Mouse (Mus musculus) midbrain, embryonic 10.5 days (tissue): Measurements from ENCODE around the gene Stxbp1. TPM values are rescaled to one million over a fixed set of nuclear protein-coding genes. Genes with fewer than 3 reads are reported as not detected.

Experiments used
- DNase-seq: peaks from one replicate; pipeline ENCODE4 v3.0.0-alpha.2; 2017; ENCODE audit warnings: low spot score
- H3K27ac ChIP-seq: fragments of 300-500 bp; sonication (generic); replicated peaks from 2 replicates; pipeline ENCODE4 v1.5.1; 2016; ENCODE audit warnings: mild to moderate bottlenecking
- H3K27me3 ChIP-seq: fragments of 300-500 bp; sonication (generic); 2 replicates; pipeline ENCODE4 v1.6.1; 2016; ENCODE audit warnings: low read depth, mild to moderate bottlenecking; ENCODE audit not compliant: poor library complexity, severe bottlenecking
- H3K36me3 ChIP-seq: fragments of 300-500 bp; sonication (generic); 2 replicates; pipeline ENCODE4 v1.6.1; 2016; ENCODE audit warnings: mild to moderate bottlenecking, moderate library complexity
- H3K4me1 ChIP-seq: fragments of 300-500 bp; sonication (generic); 2 replicates; pipeline ENCODE4 v1.6.1; 2016
- H3K4me3 ChIP-seq: fragments of 300-500 bp; sonication (generic); 2 replicates; pipeline ENCODE4 v1.5.1; 2016; ENCODE audit warnings: mild to moderate bottlenecking, moderate library complexity
- H3K9me3 ChIP-seq: fragments of 300-500 bp; sonication (generic); replicated peaks from 2 replicates; pipeline ENCODE4 v1.6.1; 2016; ENCODE audit warnings: mild to moderate bottlenecking
- WGBS: fragments of 180-500 bp; shearing (Covaris S2); methylation state at CpG from one replicate; pipeline ENCODE4 v1.1.7; 2016; 5-methylcytosine and 5-hydroxymethylcytosine counted together
- polyA plus RNA-seq: library from polyadenylated mRNA; unstranded; fragments of >200 nt; fragmentation: Nextera tagmentation; extraction: Ambion mirVana; gene quantifications from 2 replicates; pipeline ENCODE4 v1.2.1, GENCODE M21; 2016

Gene Stxbp1
- polyA plus RNA-seq, 1 experiment from 2014 or later = 31.4 TPM

DNA sequence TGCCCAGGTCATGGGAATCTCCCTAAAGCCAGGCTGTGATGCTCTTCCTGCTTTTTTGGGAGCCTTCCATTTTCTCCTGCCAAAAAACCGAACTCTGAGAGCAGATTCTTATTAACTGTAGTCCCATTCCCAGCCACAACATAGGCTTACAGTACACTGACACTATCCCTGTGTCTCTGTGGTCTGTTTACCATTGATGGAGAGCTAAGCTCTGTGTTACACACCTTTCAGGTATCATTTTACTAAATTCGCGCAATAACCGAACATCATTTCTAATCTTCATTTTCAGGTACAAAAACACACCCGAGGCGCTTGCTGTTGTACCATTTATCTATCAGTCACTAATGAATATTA is 400 bp upstream of the Stxbp1 start:
- Histone ChIP-seq H3K4me1 (peaks cover 26% of the 10 kb centered on the region), H3K9me3 (no peaks in the 10 kb centered on the region), H3K27me3 (peaks cover 27% of the 10 kb centered on the region), H3K27ac (peak overlapping the region; percentile 89), H3K36me3 (no peaks in the 10 kb centered on the region), H3K4me3 (peak overlapping the region; percentile 73)
- DNase-seq = no peak
- WGBS = 50% methylated on average over 6 of the region's 6 CpGs

DNA sequence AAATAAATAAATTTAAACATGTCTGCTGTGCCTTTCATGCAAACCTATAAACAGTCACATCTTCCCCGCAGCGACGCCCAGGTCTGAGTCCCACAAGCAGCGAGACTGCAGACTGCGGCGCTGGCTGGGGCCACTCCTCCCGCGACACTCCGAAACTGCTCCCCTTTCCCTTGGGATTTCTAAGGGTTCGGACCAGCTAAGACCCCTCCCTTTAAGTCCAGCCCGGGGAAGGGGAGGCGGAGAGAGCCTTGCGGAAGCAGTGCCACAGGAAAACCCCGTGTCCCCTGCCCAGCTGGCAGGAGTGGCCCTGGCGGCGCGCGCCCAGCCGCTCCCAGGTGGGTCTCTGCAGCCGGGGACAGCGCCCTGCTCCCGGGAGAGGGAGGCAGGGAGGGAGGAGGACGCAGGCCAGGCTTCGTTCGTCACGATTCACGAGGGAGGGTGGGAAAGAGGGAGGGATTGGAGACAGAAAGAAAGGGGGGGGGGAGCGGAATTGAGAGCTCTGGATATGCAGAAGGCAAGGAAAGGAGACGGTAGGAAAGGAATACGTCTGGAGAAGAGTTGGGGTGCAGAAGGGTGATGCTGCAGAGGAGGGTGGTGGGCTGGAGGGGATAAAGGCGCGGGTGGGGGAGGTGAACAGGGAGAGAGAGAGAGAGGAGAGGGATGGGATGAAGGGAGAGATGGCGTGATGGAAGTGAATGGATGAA is 792 bp downstream of the Stxbp1 start:
- DNase-seq = peak; percentile 56
- H3K27ac ChIP-seq = peak overlapping the region; percentile 89
- H3K4me3 ChIP-seq = peak overlapping the region; percentile 73
- WGBS = under 1% methylated on average over 33 of the region's 33 CpGs
- peaks cover 15% of the 10 kb centered on the region for H3K27me3 ChIP-seq
- H3K36me3 ChIP-seq = peaks cover 4% of the 10 kb centered on the region; the same call in 1 of the 2 replicates
- no peaks in the 10 kb centered on the region for H3K9me3 ChIP-seq
- H3K4me1 ChIP-seq = peaks cover 20% of the 10 kb centered on the region

DNA sequence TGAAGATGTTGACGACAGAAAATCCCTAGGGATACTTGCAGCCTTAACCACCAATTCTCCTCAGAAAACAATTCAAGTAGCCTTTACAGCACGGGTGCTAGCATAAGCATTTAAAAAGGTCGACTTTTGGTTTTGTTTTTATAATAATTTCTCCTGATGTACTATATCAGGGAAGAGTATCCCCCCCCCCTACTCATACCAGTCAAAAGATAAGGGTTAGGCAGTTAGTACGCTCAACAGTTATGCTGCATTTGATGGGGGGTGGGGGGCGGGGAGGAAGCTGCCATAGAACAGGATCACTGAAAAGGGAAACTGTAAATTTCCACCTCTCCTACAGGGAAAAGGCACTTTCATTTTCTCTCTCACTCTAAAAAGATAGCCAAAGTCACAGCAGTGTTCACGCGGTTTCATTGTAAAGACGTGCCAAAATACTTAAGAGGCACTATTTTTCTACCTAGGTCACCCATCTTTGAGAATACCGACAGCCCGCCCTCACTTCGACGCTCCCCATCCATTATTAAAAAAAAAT is 1.4 kb downstream of the Stxbp1 start:
- Histone ChIP-seq H3K27ac (peak overlapping the region; percentile 89; the same call in 1 of the 2 replicates), H3K4me1 (peaks cover 20% of the 10 kb centered on the region), H3K36me3 (peaks cover 4% of the 10 kb centered on the region; the same call in 1 of the 2 replicates), H3K4me3 (peak overlapping the region; percentile 73), H3K27me3 (peaks cover 9% of the 10 kb centered on the region), H3K9me3 (no peaks in the 10 kb centered on the region)
- 8% methylated on average over 12 of the region's 12 CpGs for WGBS
- no peak for DNase-seq

DNA sequence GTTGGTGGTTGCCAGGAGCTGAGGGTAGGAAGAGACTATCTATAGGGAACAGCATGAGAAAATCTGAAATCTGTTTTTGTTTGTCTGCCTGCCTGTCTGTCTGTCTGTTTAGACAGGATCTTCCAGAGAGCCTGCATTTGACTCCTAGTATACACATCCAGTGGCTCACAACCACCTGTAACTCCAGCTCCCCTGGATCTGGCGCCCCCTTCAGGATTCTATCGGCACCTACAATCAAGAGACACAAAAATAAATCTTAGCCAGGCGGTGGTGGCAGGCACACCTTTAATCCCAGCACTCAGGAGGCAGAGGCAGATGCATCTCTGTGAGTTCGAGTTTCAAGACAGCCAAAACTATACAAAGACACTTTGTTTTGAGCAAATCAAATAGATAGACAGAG is 4.5 kb downstream of the Stxbp1 start:
- 44% methylated on average over 4 of the region's 4 CpGs for WGBS
- peaks cover 8% of the 10 kb centered on the region for H3K27me3 ChIP-seq
- H3K36me3 ChIP-seq = peaks cover 9% of the 10 kb centered on the region; the same call in 1 of the 2 replicates
- DNase-seq = no peak
- no peak overlapping the region for H3K4me3 ChIP-seq
- no peaks in the 10 kb centered on the region for H3K9me3 ChIP-seq
- peaks cover 40% of the 10 kb centered on the region for H3K4me1 ChIP-seq
- H3K27ac ChIP-seq = no peak overlapping the region

DNA sequence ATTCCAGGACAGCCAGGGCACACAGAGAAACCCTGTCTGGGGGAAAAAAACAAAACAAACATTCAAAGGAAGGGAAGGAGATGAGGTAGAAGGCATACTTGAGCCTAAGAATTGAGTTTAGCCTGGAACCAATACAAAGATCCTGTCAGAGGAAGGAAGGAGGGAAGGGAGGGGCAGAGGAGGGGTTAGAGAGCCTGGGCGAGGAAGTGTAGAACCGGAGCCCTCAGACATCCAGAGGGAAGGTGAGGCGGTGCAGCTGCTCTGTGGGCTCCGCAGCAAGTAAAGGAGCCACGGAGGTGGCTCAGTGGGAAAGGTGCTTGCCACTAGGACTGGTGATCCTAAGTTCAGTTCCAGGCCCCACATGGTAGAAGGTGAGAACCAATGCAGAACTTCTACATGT is 5.9 kb downstream of the Stxbp1 start:
- no peak for DNase-seq
- WGBS = 83% methylated on average over 5 of the region's 5 CpGs
- Histone ChIP-seq H3K36me3 (peaks cover 9% of the 10 kb centered on the region; the same call in 1 of the 2 replicates), H3K27me3 (peaks cover 8% of the 10 kb centered on the region), H3K9me3 (no peaks in the 10 kb centered on the region), H3K4me3 (no peak overlapping the region), H3K4me1 (peaks cover 41% of the 10 kb centered on the region), H3K27ac (no peak overlapping the region)

DNA sequence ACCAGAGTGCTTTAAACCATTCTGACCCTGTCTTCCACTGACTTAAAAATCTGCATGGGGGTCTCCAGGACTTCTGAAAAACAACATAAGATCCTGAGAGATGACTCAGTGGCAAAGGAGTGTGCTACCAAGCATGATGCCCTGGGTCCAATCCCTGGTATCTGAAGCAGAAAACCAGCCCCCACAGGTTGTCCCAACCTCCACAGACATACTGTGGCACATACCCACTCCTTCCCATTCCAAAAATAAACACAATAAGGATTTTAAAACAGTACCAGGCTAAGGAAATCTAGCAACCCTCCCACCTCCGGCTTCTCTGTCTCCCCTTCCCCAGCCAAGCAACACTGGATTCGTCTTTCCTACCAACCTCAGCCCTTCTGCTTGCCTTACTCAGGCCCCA is 7.8 kb downstream of the Stxbp1 start:
- peaks cover 9% of the 10 kb centered on the region; the same call in 1 of the 2 replicates for H3K36me3 ChIP-seq
- H3K9me3 ChIP-seq = no peaks in the 10 kb centered on the region
- WGBS = 75% methylated on average over 2 of the region's 2 CpGs
- no peak overlapping the region for H3K4me3 ChIP-seq
- H3K27me3 ChIP-seq = no peaks in the 10 kb centered on the region
- peaks cover 37% of the 10 kb centered on the region for H3K4me1 ChIP-seq
- no peak for DNase-seq
- H3K27ac ChIP-seq = no peak overlapping the region

DNA sequence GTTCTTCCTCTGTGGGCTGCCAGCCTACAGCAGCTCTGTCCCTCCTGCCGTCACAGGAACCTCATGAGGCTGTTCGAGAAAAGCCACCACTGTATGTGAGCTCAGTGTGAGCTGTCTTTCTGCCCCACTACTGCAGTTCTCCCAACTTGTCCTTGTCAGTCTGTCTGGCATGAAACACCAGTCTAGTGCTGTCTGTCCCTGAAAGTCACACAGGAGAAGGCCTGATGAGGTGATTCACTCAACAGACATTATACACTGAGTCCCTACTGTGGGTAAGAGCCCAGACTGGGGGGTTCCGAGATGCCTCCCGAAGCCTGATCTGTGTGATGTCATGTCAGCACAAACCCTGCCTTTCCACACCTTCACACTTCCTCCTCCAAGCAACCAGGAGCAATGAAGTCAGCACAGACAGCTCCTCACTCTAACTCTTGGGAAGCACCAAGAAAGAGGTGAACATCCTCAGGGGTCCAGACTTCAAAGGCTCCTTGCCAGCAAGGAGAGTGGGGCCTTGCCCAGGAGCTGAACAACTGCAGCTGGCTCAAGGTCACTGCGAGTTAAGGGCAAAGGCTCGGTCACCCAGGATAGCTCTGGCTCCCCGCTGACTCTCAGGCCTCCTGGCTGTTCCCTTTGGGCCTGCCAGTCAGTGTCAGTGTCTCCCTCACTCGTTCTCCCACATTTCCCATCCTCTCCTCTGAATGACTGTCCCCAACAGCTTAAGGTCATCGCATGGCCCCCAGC is 8.7 kb downstream of the Stxbp1 start:
- 68% methylated on average over 9 of the region's 9 CpGs for WGBS

DNA sequence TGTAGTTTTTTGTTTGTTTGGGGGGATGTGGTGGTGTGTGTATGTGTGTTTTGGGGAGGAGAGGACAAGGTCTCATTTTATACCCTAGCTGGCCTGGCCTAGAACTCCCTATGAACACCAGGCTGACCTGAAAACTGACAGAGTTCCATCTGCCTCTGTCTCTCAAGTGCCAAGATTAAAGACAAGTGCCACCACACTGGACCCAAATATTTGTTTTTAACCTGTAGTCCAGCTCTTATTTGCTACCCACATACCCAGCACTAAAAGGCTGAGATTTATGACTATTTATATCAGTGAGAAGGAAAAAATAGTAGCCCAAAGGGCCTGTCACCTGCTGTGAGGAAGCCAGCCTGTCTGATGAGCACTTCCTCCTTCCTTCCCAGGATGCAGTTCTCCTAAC is 11.5 kb downstream of the Stxbp1 start:
- Histone ChIP-seq H3K36me3 (peaks cover 5% of the 10 kb centered on the region; the same call in 1 of the 2 replicates), H3K27ac (0 out of 2 replicates have a peak overlapping the region, but pooled peaks have one; percentile 42), H3K9me3 (no peaks in the 10 kb centered on the region), H3K27me3 (no peaks in the 10 kb centered on the region), H3K4me1 (peaks cover 43% of the 10 kb centered on the region), H3K4me3 (no peak overlapping the region)
- DNase-seq = no peak

More for the DNA sequence above, 8.7 kb downstream of the Stxbp1 start:
- H3K4me1 ChIP-seq = peaks cover 37% of the 10 kb centered on the region
- no peaks in the 10 kb centered on the region for H3K27me3 ChIP-seq
- 0 out of 2 replicates have a peak overlapping the region, but pooled peaks have one; percentile 6 for H3K27ac ChIP-seq
- no peak overlapping the region for H3K4me3 ChIP-seq
- H3K9me3 ChIP-seq = no peaks in the 10 kb centered on the region
- peaks cover 9% of the 10 kb centered on the region; the same call in 1 of the 2 replicates for H3K36me3 ChIP-seq
- DNase-seq = no peak

DNA sequence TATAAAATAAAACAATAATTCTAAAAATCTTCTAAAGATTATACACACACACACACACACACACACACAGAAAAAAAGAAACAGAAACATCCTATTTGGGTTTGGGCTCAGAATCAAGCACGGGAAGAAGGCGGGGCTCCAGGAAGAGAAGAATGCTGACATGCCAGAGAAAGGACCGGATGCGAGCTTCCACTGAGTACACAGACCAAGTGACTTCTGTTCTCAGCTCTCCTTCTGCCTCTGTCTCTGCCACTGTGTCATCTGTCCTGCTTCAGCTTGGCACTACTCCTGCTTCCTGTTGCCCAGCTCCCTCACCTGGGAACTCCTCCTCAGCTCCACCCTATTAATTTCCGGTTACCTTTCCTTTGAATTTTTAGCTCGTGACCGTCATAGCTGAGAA is 12.5 kb downstream of the Stxbp1 start:
- Histone ChIP-seq H3K4me1 (peaks cover 43% of the 10 kb centered on the region), H3K27ac (no peak overlapping the region), H3K4me3 (no peak overlapping the region), H3K27me3 (no peaks in the 10 kb centered on the region), H3K9me3 (no peaks in the 10 kb centered on the region), H3K36me3 (no peaks in the 10 kb centered on the region)
- 77% methylated on average over 7 of the region's 7 CpGs for WGBS
- no peak for DNase-seq

DNA sequence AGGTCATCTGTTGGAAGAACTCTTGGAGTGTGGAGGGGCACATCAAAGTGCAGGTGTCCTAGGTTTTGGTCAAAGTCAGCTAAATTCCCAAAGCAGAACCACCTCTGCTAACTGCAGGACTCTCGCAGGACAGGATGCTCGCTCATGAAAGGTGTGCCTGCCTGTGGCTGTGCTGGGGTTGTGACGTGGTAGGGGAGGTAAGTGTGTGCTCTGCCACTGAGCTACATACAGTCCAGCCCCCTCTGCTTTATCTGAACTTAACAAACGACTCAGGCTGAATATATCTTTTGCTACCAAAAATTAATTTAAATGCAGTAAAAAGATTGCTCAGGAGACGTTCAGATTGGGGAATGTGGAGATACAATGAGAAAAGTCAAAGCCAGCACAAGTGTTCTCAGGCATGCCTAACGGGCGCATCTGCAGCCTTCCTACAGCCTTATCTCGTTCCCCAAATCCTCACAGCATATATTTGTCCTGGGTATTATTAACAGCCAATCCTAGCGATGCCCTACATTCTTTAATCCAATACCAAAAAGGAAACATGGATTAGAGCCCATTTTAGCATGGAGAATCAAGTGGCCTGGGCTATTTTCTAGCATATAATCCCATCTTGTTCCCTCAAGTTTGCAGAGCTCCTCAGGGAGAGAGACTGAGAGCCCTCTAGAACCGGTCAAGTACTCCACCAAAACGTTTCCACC is 17.9 kb downstream of the Stxbp1 start:
- H3K9me3 ChIP-seq = no peaks in the 10 kb centered on the region
- no peak overlapping the region for H3K4me3 ChIP-seq
- DNase-seq = no peak
- peaks cover 17% of the 10 kb centered on the region for H3K4me1 ChIP-seq
- 80% methylated on average over 11 of the region's 11 CpGs for WGBS
- H3K27ac ChIP-seq = no peak overlapping the region
- H3K27me3 ChIP-seq = no peaks in the 10 kb centered on the region
- H3K36me3 ChIP-seq = 0 out of 2 replicates have a peak, but pooled peaks cover 2% of the 10 kb centered on the region

DNA sequence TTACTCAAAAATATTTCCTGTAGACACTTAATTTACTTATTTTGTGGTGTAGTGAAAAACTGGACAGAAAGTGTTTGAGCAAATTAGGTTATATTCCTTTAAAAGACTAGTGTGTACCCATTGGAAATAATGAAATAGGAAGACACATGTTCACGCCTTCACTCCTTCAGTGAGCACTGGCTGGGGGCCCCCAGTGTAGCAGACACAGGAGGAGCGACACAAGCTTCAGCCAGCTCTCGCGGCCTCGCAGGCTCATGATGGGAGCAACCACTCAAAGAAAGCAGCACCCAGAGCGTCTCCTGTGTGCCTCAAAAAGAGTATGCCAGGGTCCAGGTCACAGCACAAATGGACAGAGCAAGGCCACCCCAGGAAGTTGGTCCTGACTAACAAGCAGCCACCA is 21.2 kb downstream of the Stxbp1 start:
- no peaks in the 10 kb centered on the region for H3K27me3 ChIP-seq
- peaks cover 5% of the 10 kb centered on the region; the same call in 1 of the 2 replicates for H3K36me3 ChIP-seq
- no peak overlapping the region for H3K4me3 ChIP-seq
- no peaks in the 10 kb centered on the region for H3K9me3 ChIP-seq
- peaks cover 30% of the 10 kb centered on the region for H3K4me1 ChIP-seq
- WGBS = 87% methylated on average over 6 of the region's 6 CpGs
- DNase-seq = no peak
- no peak overlapping the region for H3K27ac ChIP-seq

DNA sequence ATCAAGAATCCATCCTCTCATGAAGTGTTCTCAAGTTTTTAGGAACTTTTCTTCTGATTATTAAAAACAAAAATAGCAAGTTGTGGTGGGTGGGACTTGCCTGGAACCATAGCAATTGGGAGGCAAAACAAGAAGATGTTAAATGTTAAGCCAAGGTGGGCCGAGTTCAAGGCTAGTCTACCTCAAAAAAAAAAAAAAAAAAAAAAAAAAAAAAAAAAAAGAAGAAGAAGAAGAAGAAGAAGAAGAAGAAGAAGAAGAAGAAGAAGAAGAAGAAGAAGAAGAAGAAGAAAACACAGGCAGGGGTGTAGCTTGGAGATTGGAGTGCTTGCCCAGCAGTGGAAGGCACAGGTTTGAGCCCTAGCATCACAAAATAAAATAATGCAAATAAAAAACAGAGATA is 22.3 kb downstream of the Stxbp1 start:
- 84% methylated on average over 1 of the region's 1 CpGs for WGBS
- Histone ChIP-seq H3K4me3 (no peak overlapping the region), H3K27me3 (no peaks in the 10 kb centered on the region), H3K27ac (peak overlapping the region; percentile 82), H3K9me3 (no peaks in the 10 kb centered on the region), H3K4me1 (peaks cover 27% of the 10 kb centered on the region), H3K36me3 (peaks cover 5% of the 10 kb centered on the region; the same call in 1 of the 2 replicates)
- DNase-seq = no peak
